Mouse (Mus musculus): Measurements from ENCODE around the gene Olfr1359.
A peak's percentile ranks its signal among the peaks of the same experiment; 100 is the strongest.
"Not testable (repeated sequence)": the region's sequence is repeated elsewhere in the genome, so short reads cannot be mapped to it uniquely, and the experiment has no call there.

The Olfr1359 gene

GRCm38 (mm10) chr13:21727948-21728572 lies 30.1 kb downstream of the Olfr1359 start:
- DNase-seq, result no peak

GRCm38 (mm10) chr13:21729544-21729943 lies 31.6 kb downstream of the Olfr1359 start:
- no peak for DNase-seq

- DNase-seq, result peak; percentile 16
These were observed 35.6 kb downstream of the Olfr1359 start for GRCm38 (mm10) chr13:21733466-21733865.

- DNase-seq, result peak; percentile 77
These were observed 36.3 kb downstream of the Olfr1359 start for GRCm38 (mm10) chr13:21734010-21734905.

- DNase-seq, result peak; percentile 86
These were observed 37.2 kb downstream of the Olfr1359 start, which contains the start of gene Hist1h4j for GRCm38 (mm10) chr13:21734906-21735767. Hist1h4j (plus strand) TSS chr13:21735064.

GRCm38 (mm10) chr13:21745006-21745405 lies 47.1 kb downstream of the Olfr1359 start:
- DNase-seq, result no peak

DNA sequence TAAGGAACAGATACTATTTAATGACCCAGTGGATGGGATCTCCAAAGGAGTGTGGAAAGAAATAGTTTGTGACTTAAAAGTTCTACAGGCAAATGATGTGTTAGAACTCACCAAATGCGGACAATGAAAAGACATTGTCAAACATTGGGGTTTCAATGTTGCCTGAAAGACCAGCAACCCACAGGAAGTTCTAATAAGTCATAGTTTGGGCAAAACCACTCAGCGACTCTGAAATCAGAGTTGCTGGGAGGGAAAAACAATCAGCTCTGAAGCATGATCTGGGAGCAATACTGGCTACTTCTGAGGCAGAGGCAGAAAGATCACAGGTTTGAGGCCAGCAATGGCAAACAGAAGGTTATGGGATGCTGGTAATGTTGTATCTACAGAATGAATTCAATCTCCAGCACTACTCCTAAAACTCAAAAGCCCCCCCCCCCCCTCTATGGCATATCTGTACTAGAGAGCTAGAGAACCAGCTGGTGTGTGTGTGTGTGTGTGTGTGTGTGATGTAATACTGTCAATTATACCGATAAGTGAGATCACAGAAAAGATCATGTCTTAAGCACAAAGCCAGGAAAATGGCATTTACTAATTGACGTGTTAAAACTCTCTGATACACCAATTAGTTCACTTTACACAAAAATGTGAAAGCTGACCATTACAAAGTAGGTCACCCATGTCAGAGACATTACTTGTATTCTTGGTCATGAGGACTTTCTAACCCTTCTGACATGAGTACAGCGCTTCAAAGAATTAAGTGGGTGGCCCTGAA lies 51.7 kb downstream of the Olfr1359 start:
- DNase-seq, result no peak

DNA sequence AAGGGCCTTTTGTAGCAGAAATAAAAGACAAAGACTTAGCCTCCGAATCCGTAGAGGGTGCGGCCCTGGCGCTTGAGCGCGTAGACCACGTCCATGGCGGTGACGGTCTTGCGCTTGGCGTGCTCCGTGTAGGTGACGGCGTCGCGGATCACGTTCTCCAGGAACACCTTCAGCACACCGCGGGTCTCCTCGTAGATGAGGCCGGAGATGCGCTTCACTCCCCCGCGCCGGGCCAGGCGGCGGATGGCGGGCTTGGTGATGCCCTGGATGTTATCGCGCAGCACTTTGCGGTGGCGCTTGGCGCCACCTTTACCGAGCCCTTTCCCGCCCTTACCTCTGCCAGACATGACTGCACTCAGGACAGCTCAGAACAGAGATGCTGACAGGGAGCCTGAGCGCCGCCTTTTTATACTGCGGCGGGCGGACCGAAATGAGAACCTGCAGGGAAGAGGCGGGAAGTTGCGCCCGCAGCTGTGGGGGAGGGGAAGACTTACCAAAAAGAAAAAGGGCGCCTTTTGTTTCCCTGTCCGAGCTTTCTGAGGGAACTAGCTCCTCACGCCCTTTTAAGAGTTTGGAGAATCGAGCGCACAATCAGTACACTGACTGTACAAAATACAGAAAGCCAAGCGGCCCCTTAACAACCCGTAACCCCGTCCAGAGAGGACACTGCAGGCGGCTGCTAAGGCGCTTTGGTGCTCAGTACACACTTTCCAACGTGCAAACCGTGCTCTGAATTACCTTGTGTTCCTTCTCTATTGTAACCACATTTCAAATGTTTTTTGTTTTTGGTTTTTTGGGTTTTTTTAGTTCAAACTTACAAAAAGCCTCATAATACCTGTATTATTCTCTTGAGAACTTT lies 52.5 kb downstream of the Olfr1359 start, which contains the start of gene Hist1h4k:
TSS of gene Hist1h4k (minus strand) at position 347 of the 859 bp plus-strand sequence.
- peak; percentile 96 for DNase-seq

- no peak for DNase-seq
These were observed 53.5 kb downstream of the Olfr1359 start for GRCm38 (mm10) chr13:21751417-21751816.

DNA sequence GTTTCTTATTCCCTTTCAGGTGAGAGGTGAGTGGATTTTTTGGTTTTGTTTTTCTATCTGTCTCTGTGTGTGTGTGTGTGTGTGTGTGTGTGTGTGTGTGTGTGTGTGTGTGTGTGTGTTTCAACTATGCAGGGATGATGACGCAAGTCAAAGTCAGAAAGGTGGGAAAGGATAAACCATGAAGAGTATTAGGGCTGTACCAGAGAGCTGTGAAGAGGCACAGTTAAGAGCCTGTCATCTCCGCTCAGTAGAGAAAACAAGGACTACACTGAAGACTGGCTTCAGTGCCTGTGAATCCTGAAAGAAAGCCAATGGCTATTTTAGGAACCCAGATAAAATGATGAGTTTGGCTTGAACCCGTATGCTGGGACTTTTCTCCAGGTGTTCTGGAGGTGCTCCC lies 53.9 kb downstream of the Olfr1359 start:
- DNase-seq, result no peak

GRCm38 (mm10) chr13:21752356-21752755 lies 54.4 kb downstream of the Olfr1359 start:
- DNase-seq, result no peak

DNA sequence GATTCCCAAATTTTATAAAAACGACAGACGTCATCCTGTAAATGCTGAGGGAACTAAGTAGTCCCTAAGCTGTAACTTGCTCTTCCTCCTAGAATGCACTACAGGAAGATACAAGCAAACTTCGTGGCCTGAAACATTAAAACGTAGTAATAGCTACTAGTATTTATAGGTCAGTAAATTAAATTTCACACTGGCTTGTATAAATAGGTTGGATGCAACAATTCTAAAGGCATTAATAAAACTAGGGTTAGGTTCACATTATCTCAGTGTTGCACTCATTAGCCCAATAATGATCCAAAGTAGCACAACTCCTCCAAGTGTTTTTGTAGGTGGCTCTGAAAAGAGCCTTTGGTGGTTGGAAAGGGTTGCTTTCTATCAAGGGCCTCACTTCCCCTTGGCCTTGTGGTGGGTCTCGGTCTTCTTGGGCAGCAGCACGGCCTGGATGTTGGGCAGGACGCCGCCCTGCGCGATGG lies 55.2 kb downstream of the Olfr1359 start:
- no peak for DNase-seq

- peak; percentile 72 for DNase-seq
These were observed 55.8 kb downstream of the Olfr1359 start, which contains the start of the genes Hist1h2ak and Hist1h2bn for GRCm38 (mm10) chr13:21753524-21754285. Hist1h2ak (minus strand) TSS chr13:21753827. Hist1h2bn (plus strand) TSS chr13:21754123.

DNA sequence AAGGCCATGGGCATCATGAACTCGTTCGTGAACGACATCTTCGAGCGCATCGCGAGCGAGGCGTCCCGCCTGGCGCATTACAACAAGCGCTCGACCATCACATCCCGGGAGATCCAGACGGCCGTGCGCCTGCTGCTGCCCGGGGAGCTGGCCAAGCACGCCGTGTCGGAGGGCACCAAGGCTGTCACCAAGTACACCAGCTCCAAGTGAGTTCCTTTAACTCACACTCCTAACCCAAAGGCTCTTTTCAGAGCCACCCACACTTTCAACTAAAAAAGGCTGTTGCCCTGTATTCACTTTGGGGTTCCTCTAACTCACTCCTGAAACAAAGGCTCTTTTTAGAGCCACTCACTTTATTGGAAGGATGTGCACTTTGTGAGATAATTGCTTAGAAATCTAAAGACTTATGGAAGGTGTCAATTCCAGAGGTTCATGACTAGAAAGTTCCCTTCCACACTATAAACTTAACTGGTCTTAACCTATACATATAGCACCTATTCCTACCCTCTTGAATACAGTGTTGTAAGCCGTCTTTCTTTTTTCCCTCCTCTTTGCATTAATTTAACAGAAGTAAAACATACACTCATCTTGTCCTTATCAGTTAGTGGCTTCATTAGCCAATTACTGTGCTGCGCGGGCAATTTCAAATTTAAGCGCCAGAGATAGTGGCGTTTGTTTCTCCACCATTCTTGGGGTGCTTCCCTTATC lies 56.5 kb downstream of the Olfr1359 start:
- DNase-seq, result not testable (repeated sequence)

DNA sequence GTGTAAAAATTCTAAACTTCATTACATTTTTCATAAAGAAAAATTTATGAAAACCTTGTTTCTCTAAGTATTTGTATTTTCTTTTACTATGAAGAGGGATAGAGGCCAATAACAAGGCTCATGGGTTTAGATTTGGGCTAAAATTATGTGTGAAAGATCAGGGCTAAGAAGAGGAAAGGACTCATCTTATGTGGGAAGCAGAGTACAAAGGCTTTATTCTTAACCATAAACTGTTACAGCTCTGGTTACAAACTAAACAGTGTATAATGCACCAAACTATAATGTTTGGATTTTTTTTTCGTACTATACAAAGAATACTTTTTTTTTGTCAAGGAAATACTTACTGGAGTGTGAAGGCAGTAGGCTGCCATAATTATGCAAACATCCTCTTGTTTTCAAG lies 57.8 kb downstream of the Olfr1359 start:
- DNase-seq, result no peak

Measured in cerebellum, adult 11-12 months (tissue).